Mouse (Mus musculus) liver, embryonic 14.5 days (tissue): ENCODE data around the gene Scnn1b. TPM values are rescaled to one million over a fixed set of nuclear protein-coding genes. Genes with fewer than 3 reads are reported as not detected.

Experiments
- ATAC-seq: fragments of 200-750 bp; cut with Nextera tagmentation; 2 replicates; pipeline ENCODE4 v1.8.0; 2017; ENCODE audit warnings: moderate number of reproducible peaks, mild to moderate bottlenecking, moderate library complexity; ENCODE audit not compliant: insufficient read depth
- DNase-seq, 3 experiments: peaks; one replicate each; pipeline ENCODE4 v3.0.0-alpha.2; 2012 to 2013; ENCODE audit warnings: low read depth in 3 of 3, low spot score in 3 of 3
- H3K27ac ChIP-seq: fragments of 300-500 bp; sonication (generic); 2 replicates; pipeline ENCODE4 v1.5.1; 2014; ENCODE audit warnings: moderate library complexity, mild to moderate bottlenecking, control low read depth, inconsistent platforms
- H3K27me3 ChIP-seq: fragments of 300-500 bp; sonication (generic); 2 replicates; pipeline ENCODE4 v1.6.1; 2014; ENCODE audit warnings: mild to moderate bottlenecking, low read length, moderate library complexity; ENCODE audit not compliant: control insufficient read depth, insufficient read depth
- H3K36me3 ChIP-seq: fragments of 300-500 bp; sonication (generic); replicated peaks from 2 replicates; pipeline ENCODE4 v1.6.1; 2014; ENCODE audit warnings: low read depth; ENCODE audit not compliant: control insufficient read depth, insufficient read depth
- H3K4me1 ChIP-seq, 2 experiments: fragments of 200-500 bp in 1 of 2; fragments of 300-500 bp in 1 of 2; sonication (generic) in 1 of 2; replicated peaks; 2 replicates each; pipeline ENCODE4 v1.6.1; 2012 to 2014; ENCODE audit warnings: antibody characterized with exemption in 1 of 2, inconsistent platforms in 1 of 2, low read length in 1 of 2; ENCODE audit not compliant: control insufficient read depth in 2 of 2, insufficient read depth in 2 of 2
- H3K4me2 ChIP-seq: fragments of 300-500 bp; sonication (generic); 2 replicates; pipeline ENCODE4 v1.6.1; 2014; ENCODE audit warnings: low read depth, mild to moderate bottlenecking, control low read depth, moderate library complexity
- H3K4me3 ChIP-seq, 2 experiments: fragments of 200-500 bp in 1 of 2; fragments of 300-500 bp in 1 of 2; sonication (generic) in 1 of 2; 2 replicates each; pipeline ENCODE4 v1.5.1; 2012 to 2014; ENCODE audit warnings: low read depth in 2 of 2, low read length in 2 of 2, mild to moderate bottlenecking in 2 of 2, control low read depth in 1 of 2, inconsistent platforms in 1 of 2, moderate library complexity in 1 of 2; ENCODE audit not compliant: insufficient read depth in 1 of 2
- H3K9ac ChIP-seq: fragments of 300-500 bp; sonication (generic); replicated peaks from 2 replicates; pipeline ENCODE4 v1.6.1; 2014; ENCODE audit warnings: mild to moderate bottlenecking, control low read depth, moderate library complexity
- H3K9me3 ChIP-seq: fragments of 300-500 bp; sonication (generic); 2 replicates; pipeline ENCODE4 v1.6.1; 2016; ENCODE audit warnings: low read length, mixed read lengths; ENCODE audit not compliant: control insufficient read depth
- CTCF ChIP-seq: IDR thresholded peaks from 2 replicates; pipeline ENCODE4 v1.5.1; 2016; ENCODE audit warnings: antibody characterized with exemption, low read depth, control low read depth
- EP300 ChIP-seq: IDR thresholded peaks from 2 replicates; pipeline ENCODE4 v1.6.1; 2016; ENCODE audit warnings: antibody characterized with exemption, low read depth
- WGBS: fragments of 180-500 bp; shearing (Covaris S2); extraction: QIAGEN DNeasy Blood & Tissue Kit; methylation state at CpG from one replicate; pipeline ENCODE4 v1.1.7; 2014; ENCODE audit not compliant: insufficient replicate concordance; 5-methylcytosine and 5-hydroxymethylcytosine counted together
- polyA plus RNA-seq, 2 experiments: library from polyadenylated mRNA; depleted of rRNA in 1 of 2; stranded (reverse) in 1 of 2; unstranded in 1 of 2; fragments of >200 nt; fragmentation: Nextera tagmentation in 1 of 2; extraction: Ambion mirVana in 1 of 2; gene quantifications; 2 replicates each; pipeline versions ENCODE4 v1.2.1 to v1.2.3; 2012 to 2014

The Scnn1b gene
- polyA plus RNA-seq, 2 experiments, result 0.01 TPM; not detected in 1

DNA sequence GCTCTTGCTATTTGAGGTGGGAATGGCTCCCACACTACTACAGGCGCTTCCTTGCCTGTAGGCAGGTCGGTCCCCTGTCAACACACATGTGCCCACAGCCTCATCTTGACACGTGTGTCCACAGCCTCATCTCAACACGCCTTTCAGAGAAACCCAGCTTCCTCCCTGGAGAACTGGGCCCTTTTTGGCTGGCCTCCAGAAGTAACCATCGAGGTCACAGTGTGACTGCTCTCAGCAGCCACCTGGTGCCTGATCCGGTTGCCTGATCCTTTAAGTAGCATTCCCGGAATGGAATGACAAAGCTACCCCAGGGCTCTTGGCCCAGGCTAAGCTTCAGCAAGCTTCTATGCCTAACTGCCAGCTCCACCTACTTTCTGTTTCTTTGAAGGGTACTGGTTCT lies 66.4 kb downstream of the Scnn1b start:
- Histone ChIP-seq H3K4me1 (no peaks in the 10 kb centered on the region), H3K9ac (no peak overlapping the region), H3K36me3 (no peaks in the 10 kb centered on the region), H3K9me3 (no peaks in the 10 kb centered on the region), H3K4me3 (no peak overlapping the region), H3K27me3 (no peaks in the 10 kb centered on the region), H3K27ac (no peak overlapping the region), H3K4me2 (no peak overlapping the region)
- ATAC-seq (no peak), DNase-seq (no peak)
- 65% methylated on average over 7 of the region's 7 CpGs for WGBS
- TF ChIP-seq EP300, result no peak
- TF ChIP-seq CTCF, result no peak

DNA sequence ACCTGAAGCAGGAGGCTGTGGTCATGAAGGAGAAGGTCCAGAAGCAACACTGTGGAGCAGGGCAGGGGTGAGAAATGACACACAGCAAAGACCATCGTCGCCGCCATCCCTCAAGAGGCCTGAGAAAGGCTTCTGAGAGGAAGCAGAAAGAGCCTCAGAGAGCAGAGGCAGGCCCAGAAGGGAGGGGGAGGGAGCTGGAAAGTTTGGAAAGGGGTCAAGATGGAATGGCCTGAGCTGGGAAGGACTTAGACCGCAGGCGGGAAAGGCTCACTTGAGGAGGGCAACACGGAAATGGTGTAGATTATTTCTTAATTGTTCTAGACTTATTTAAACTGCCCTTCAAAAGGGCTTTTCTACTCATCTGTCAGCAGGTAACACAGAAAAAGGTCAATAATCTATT lies 68.8 kb downstream of the Scnn1b start:
- WGBS, result 82% methylated on average over 6 of the region's 6 CpGs
- Histone ChIP-seq H3K4me2 (no peak overlapping the region), H3K4me3 (no peak overlapping the region), H3K4me1 (no peaks in the 10 kb centered on the region), H3K9ac (no peak overlapping the region), H3K27ac (no peak overlapping the region), H3K27me3 (no peaks in the 10 kb centered on the region), H3K36me3 (no peaks in the 10 kb centered on the region), H3K9me3 (no peaks in the 10 kb centered on the region)
- ATAC-seq (no peak), DNase-seq (no peak)
- TF ChIP-seq EP300 (no peak), CTCF (no peak)

- Histone ChIP-seq H3K27ac (no peak overlapping the region), H3K36me3 (no peaks in the 10 kb centered on the region), H3K4me2 (no peak overlapping the region), H3K27me3 (no peaks in the 10 kb centered on the region), H3K9me3 (no peaks in the 10 kb centered on the region), H3K4me3 (no peak overlapping the region), H3K9ac (no peak overlapping the region), H3K4me1 (no peaks in the 10 kb centered on the region)
- 62% methylated on average over 2 of the region's 2 CpGs for WGBS
- DNase-seq (no peak), ATAC-seq (no peak)
- TF ChIP-seq CTCF (no peak), EP300 (no peak)
These were observed 69.5 kb downstream of the Scnn1b start for GRCm38 (mm10) chr7:121934346-121934745.

DNA sequence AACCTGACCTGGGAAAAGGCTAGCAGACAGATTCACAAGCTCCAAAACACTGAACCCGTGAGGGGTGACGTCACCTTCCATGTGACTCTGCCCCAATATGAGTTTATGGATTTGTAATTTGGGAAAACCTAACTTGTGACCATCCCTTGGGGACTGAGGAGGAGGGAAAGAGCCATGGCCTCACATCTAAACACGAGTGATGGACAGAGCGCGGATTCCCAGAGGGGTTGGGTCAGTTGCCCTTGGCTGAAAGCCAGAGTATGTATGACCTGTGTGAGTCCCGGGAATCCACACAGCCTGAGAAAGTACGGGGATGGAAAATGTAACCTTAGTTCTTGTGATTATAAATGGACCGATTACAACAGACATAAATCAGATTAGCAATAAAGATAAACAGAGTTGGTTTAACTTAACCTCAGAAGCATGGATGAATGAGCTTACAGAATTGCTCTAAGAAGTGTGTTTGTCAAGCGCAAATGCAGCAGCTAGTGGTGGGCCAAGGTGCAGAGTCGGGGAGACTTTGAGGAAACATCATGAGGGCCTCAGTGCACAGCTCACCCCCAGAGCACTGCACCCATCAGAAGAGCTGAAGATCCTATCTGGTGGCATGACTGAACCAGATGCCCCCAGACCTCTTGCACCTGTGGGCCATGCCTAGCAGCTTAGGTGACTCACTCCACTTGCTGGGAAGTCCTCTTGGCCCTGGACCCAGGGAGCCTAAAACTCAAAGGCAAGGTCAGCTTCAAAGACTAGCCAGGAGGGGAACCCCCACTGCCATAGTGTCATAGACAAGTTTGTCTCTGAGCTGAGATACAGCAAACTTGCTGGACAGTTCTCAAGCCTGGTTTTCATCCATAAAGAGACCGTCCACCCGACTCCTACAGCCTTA lies 71.3 kb downstream of the Scnn1b start:
- no peak overlapping the region for H3K27ac ChIP-seq
- H3K27me3 ChIP-seq, result no peaks in the 10 kb centered on the region
- ATAC-seq, result no peak
- H3K9ac ChIP-seq, result no peak overlapping the region
- DNase-seq, result no peak
- WGBS, result 72% methylated on average over 12 of the region's 12 CpGs
- H3K4me3 ChIP-seq, result no peak overlapping the region
- H3K4me1 ChIP-seq, result peaks cover 2 to 4% of the 10 kb centered on the region in 2 experiments; a peak in 3 of 4 replicates
- no peaks in the 10 kb centered on the region for H3K36me3 ChIP-seq
- TF ChIP-seq EP300 (no peak), CTCF (no peak)
- no peaks in the 10 kb centered on the region for H3K9me3 ChIP-seq
- H3K4me2 ChIP-seq, result no peak overlapping the region

- Histone ChIP-seq H3K27me3 (no peaks in the 10 kb centered on the region), H3K36me3 (no peaks in the 10 kb centered on the region), H3K4me3 (no peak overlapping the region), H3K9ac (no peak overlapping the region), H3K27ac (no peak overlapping the region), H3K4me2 (no peak overlapping the region), H3K9me3 (no peaks in the 10 kb centered on the region), H3K4me1 (peaks cover 2 to 4% of the 10 kb centered on the region in 2 experiments; a peak in 3 of 4 replicates)
- WGBS, result 74% methylated on average over 14 of the region's 14 CpGs
- DNase-seq, result no peak
- no peak for TF ChIP-seq CTCF
- no peak for TF ChIP-seq EP300
- no peak for ATAC-seq
These were observed 72.2 kb downstream of the Scnn1b start for GRCm38 (mm10) chr7:121936861-121937630.
